Mouse (Mus musculus): ENCODE results near the gene Igsf6.

GRCm38 (mm10) chr7:121081350-121081749 lies 7.0 kb upstream of the Igsf6 start, which contains the start of gene Otoa:
- TF ChIP-seq CTCF (IDR thresholded peaks at IDR 0.05; ENCODE audit: low read depth) (no peak), EP300 (IDR thresholded peaks at IDR 0.05; ENCODE audit: low read depth) (no peak)
